8 mouse cellular contexts compared by ENCODE assay signal in the genomic region with DNA sequence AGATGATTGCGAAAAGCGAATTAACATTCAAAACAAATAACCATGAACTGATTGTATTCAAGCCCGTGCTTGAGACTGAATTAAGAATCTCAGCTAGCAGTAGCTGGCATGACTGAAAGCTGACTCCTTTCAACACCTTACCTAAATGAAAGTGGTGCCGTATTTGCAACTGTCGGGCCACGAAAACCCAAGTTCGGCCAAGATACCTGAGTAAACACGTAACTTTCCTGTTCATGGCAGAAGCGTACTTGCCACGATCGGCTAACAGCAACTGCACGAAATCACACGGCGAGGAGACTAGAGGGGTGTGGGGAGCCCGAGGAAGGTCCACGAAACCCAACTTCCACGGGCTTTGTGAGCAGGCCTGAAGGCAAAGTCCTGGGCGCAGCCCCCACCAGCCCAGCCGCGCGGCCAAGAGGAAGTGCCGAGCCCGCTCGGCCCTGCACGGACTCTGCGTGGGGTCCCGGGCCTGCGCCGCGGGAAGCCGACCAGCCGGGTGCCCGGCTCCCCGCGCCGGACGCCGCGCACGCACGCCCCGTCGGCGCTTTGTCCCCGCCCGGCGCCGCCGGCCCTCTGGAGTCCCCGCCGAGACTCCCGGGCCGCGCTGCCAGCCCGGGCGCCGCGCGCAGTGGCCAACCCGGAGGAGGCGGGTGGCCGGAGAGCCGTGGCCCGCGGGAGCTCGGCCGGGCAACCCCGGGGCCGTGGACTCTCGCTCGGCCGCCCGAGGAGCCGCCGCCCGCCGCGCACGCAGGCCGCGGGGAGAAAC. TPM values are rescaled to one million over a fixed set of nuclear protein-coding genes. Genes with fewer than 3 reads are reported as not detected.
DNase-seq lines count a peak whose midpoint lies in the region; ATAC-seq lines count a peak whose summit lies in the region.

No protein-coding gene starts in this region.

- no peak for ATAC-seq in erythroblast, adult 5-6 weeks (replicated peaks; ENCODE audit: low FRiP score, poor library complexity, severe bottlenecking)
- ATAC-seq in frontal cortex, adult (ENCODE audit: low TSS enrichment) = peak; percentile 57
- ATAC-seq in hindbrain, embryonic 16.5 days = peak; percentile 58

- under 1% methylated on average over 68 of the region's 81 CpGs for WGBS in hindbrain, embryonic 16.5 days

- H3K4me2 ChIP-seq in hindbrain, embryonic 16.5 days (ENCODE audit: low read length) = peak overlapping the region; percentile 59

- H3K27me3 ChIP-seq in erythroblast, embryonic 14.5 days (ENCODE audit: control insufficient read depth) = no peaks in the 10 kb centered on the region
- no peaks in the 10 kb centered on the region for H3K27me3 ChIP-seq in hindbrain, embryonic 16.5 days (replicated peaks; ENCODE audit: control insufficient read depth, insufficient read depth, low read length)

- peaks cover 55% of the 10 kb centered on the region for H3K4me1 ChIP-seq in erythroblast, embryonic 14.5 days (ENCODE audit: control insufficient read depth)
- H3K4me1 ChIP-seq in hindbrain, embryonic 16.5 days (ENCODE audit: control insufficient read depth, insufficient read depth, low read depth, low read length) = peaks cover 7% of the 10 kb centered on the region

- peak overlapping the region; percentile 92 for H3K9ac ChIP-seq in hindbrain, embryonic 16.5 days (ENCODE audit: low read depth, low read length)

- H3K27ac ChIP-seq in hindbrain, embryonic 16.5 days (ENCODE audit: low read depth, low read length) = peak overlapping the region; percentile 92

- H3K4me3 ChIP-seq in erythroblast, embryonic 14.5 days (replicated peaks) = peak overlapping the region; percentile 99
- peak overlapping the region; percentile 83 for H3K4me3 ChIP-seq in hindbrain, embryonic 16.5 days (ENCODE audit: low read length)

- peaks cover 20% of the 10 kb centered on the region for H3K36me3 ChIP-seq in erythroblast, embryonic 14.5 days (ENCODE audit: control insufficient read depth)
- no peaks in the 10 kb centered on the region for H3K36me3 ChIP-seq in hindbrain, embryonic 16.5 days (ENCODE audit: control insufficient read depth, insufficient read depth, low read length)

- intact Hi-C loops in left cerebral cortex, postnatal 4 days (cut with DNase I) = no loop called here

- H3K9me3 ChIP-seq in erythroblast, embryonic 14.5 days (ENCODE audit: control insufficient read depth, low read length) = no peaks in the 10 kb centered on the region
- no peaks in the 10 kb centered on the region for H3K9me3 ChIP-seq in hindbrain, embryonic 16.5 days (ENCODE audit: control insufficient read depth, low read length)

- DNase-seq in c-Kit-positive CD71-positive TER-119-positive erythroid progenitor cells, embryonic 14.5 days (ENCODE audit: low spot score) = peak; percentile 40
- DNase-seq in left cerebral cortex, postnatal 4 days = peak; percentile 36
- peak; percentile 47 for DNase-seq in mesoderm, embryonic 11.5 days (ENCODE audit: low read depth, low spot score)
- peak; percentile 47 to 50 for DNase-seq in spleen, postnatal 36 days (ENCODE audit: low spot score in 2 of 2)

RNA-seq across cellular contexts. Expression of gene Fcho2, which starts 0.8 kb away (rescaled TPM):
- polyA plus RNA-seq in erythroblast, embryonic 14.5 days (2012) = 0.28 and 0.49 TPM in 2 replicates
- 476 and 552 TPM in 2 replicates for total RNA-seq in erythroblast, adult 5-6 weeks (2015; ENCODE audit: low replicate concordance)
- 565 and 622 TPM in 2 replicates for total RNA-seq in erythroblast, adult 5-6 weeks (2017; ENCODE audit: low replicate concordance)
- 21.2 and 24.7 TPM in 2 replicates for polyA plus RNA-seq in hindbrain, embryonic 16.5 days (2015; fragmentation: Nextera tagmentation; extraction: Ambion mirVana)
- 10 to 100 TPM; 43.2 to 47.7 TPM for total RNA-seq in left cerebral cortex, postnatal 4 days (2021)

Comparison
In these comparisons a context has a peak if more than half of its experiments do, and no peak if none do; other contexts are left out.
1. RNA of gene Fcho2, which starts 0.8 kb away (total RNA-seq): 476 to 622 TPM in erythroblast, adult 5-6 weeks; 43.2 to 47.7 TPM in left cerebral cortex, postnatal 4 days; every median in the first group is over 4 times any median in the second.
2. Peak in every context shown above with its lines, with median percentiles within 50 percentile points of each other: DNase-seq.